Mouse (Mus musculus) spleen, adult 2 months (tissue): ENCODE results near the gene Wdr91. TPM values are rescaled to one million over a fixed set of nuclear protein-coding genes. Genes with fewer than 3 reads are reported as not detected.
A peak's percentile ranks its signal among the peaks of the same experiment; 100 is the strongest.

Experiments
- DNase-seq, 2 experiments: peaks; one replicate each; pipeline versions ENCODE4 v3.0.0 to v3.0.0-alpha.2; 2012 to 2021; ENCODE audit warnings: low spot score in 2 of 2, low read depth in 1 of 2
- H3K27ac ChIP-seq: fragments of 200-500 bp; 2 replicates; pipeline ENCODE4 v1.5.1; 2012; ENCODE audit warnings: low read length, inconsistent platforms; ENCODE audit not compliant: insufficient read depth
- H3K27me3 ChIP-seq: fragments of 200-500 bp; 2 replicates; pipeline ENCODE4 v1.6.1; 2012; ENCODE audit warnings: mild to moderate bottlenecking, moderate library complexity, low read length, inconsistent platforms; ENCODE audit not compliant: control insufficient read depth, insufficient read depth
- H3K36me3 ChIP-seq: fragments of 200-500 bp; 2 replicates; pipeline ENCODE4 v1.6.1; 2012; ENCODE audit warnings: mild to moderate bottlenecking, low read length, inconsistent platforms; ENCODE audit not compliant: control insufficient read depth, insufficient read depth
- H3K4me1 ChIP-seq: fragments of 200-500 bp; 2 replicates; pipeline ENCODE4 v1.6.1; 2011; ENCODE audit warnings: inconsistent platforms; ENCODE audit not compliant: control insufficient read depth, insufficient read depth, insufficient read length
- H3K4me3 ChIP-seq: fragments of 200-500 bp; 2 replicates; pipeline ENCODE4 v1.5.1; 2011; ENCODE audit warnings: mild to moderate bottlenecking, inconsistent platforms; ENCODE audit not compliant: insufficient read depth, insufficient read length; ENCODE audit errors: extremely low read depth
- CTCF ChIP-seq: fragments of 200-500 bp; IDR thresholded peaks from 2 replicates; pipeline ENCODE4 v1.5.1; 2011; ENCODE audit warnings: mild to moderate bottlenecking, inconsistent platforms; ENCODE audit not compliant: insufficient read depth, insufficient read length, insufficient replicate concordance; ENCODE audit errors: extremely low read depth
- POLR2A ChIP-seq: fragments of 200-500 bp; IDR thresholded peaks from 2 replicates; pipeline ENCODE4 v1.6.1; 2011; ENCODE audit warnings: low read depth, low read length, inconsistent platforms
- WGBS: fragments of 180-500 bp; shearing (Covaris S2); methylation state at CpG from one replicate; pipeline ENCODE4 v1.1.7; 2018; 5-methylcytosine and 5-hydroxymethylcytosine counted together
- polyA plus RNA-seq: library from polyadenylated mRNA; depleted of rRNA; stranded (reverse); fragments of >200 nt; gene quantifications from 2 replicates; pipeline ENCODE4 v1.2.3, GENCODE M21; 2012

The Wdr91 gene
- polyA plus RNA-seq, 1 experiment = 32.9 TPM

- no peak overlapping the region for H3K27ac ChIP-seq
- peaks cover 14% of the 10 kb centered on the region for H3K4me1 ChIP-seq
- H3K4me3 ChIP-seq = no peak overlapping the region
- H3K27me3 ChIP-seq = no peaks in the 10 kb centered on the region
- TF ChIP-seq CTCF (no peak), POLR2A (no peak)
- WGBS = 78% methylated on average over 2 of the region's 2 CpGs
- no peak for DNase-seq
- H3K36me3 ChIP-seq = peaks cover 21% of the 10 kb centered on the region
Measured at GRCm38 (mm10) chr6:34907121-34907614, 3.5 kb downstream of the Wdr91 start.

GRCm38 (mm10) chr6:34906661-34907060 lies 4.0 kb downstream of the Wdr91 start:
- peaks cover 21% of the 10 kb centered on the region for H3K36me3 ChIP-seq
- TF ChIP-seq CTCF = no peak
- no peak for TF ChIP-seq POLR2A
- H3K27ac ChIP-seq = no peak overlapping the region
- H3K4me1 ChIP-seq = peaks cover 19% of the 10 kb centered on the region
- H3K4me3 ChIP-seq = no peak overlapping the region
- H3K27me3 ChIP-seq = no peaks in the 10 kb centered on the region
- WGBS = 90% methylated on average over 4 of the region's 4 CpGs
- no peak for DNase-seq

- no peak for DNase-seq
- Histone ChIP-seq H3K27me3 (no peaks in the 10 kb centered on the region), H3K27ac (no peak overlapping the region), H3K4me3 (no peak overlapping the region), H3K36me3 (peaks cover 21% of the 10 kb centered on the region), H3K4me1 (peaks cover 19% of the 10 kb centered on the region)
- TF ChIP-seq POLR2A = no peak
- no peak for TF ChIP-seq CTCF
- 83% methylated on average over 2 of the region's 2 CpGs for WGBS
Measured at GRCm38 (mm10) chr6:34906125-34906524, 4.6 kb downstream of the Wdr91 start.

- TF ChIP-seq POLR2A (no peak), CTCF (no peak)
- DNase-seq = no peak
- WGBS = 91% methylated on average over 6 of the region's 6 CpGs
- H3K4me3 ChIP-seq = no peak overlapping the region
- no peaks in the 10 kb centered on the region for H3K27me3 ChIP-seq
- no peak overlapping the region for H3K27ac ChIP-seq
- peaks cover 14% of the 10 kb centered on the region; the same call in 1 of the 2 replicates for H3K4me1 ChIP-seq
- H3K36me3 ChIP-seq = peaks cover 27% of the 10 kb centered on the region
Measured at GRCm38 (mm10) chr6:34904361-34904760, 6.3 kb downstream of the Wdr91 start.

GRCm38 (mm10) chr6:34903851-34904250 lies 6.8 kb downstream of the Wdr91 start:
- no peaks in the 10 kb centered on the region for H3K27me3 ChIP-seq
- H3K4me1 ChIP-seq = peaks cover 14% of the 10 kb centered on the region; the same call in 1 of the 2 replicates
- no peak for DNase-seq
- TF ChIP-seq CTCF (no peak), POLR2A (no peak)
- no peak overlapping the region for H3K27ac ChIP-seq
- peaks cover 31% of the 10 kb centered on the region for H3K36me3 ChIP-seq
- 85% methylated on average over 10 of the region's 10 CpGs for WGBS
- H3K4me3 ChIP-seq = no peak overlapping the region

- peaks cover 14% of the 10 kb centered on the region; the same call in 1 of the 2 replicates for H3K4me1 ChIP-seq
- no peak overlapping the region for H3K4me3 ChIP-seq
- peaks cover 31% of the 10 kb centered on the region for H3K36me3 ChIP-seq
- WGBS = 87% methylated on average over 5 of the region's 5 CpGs
- H3K27me3 ChIP-seq = no peaks in the 10 kb centered on the region
- H3K27ac ChIP-seq = no peak overlapping the region
- no peak for DNase-seq
- no peak for TF ChIP-seq POLR2A
- no peak for TF ChIP-seq CTCF
Measured at GRCm38 (mm10) chr6:34903441-34903840, 7.2 kb downstream of the Wdr91 start.

- H3K27me3 ChIP-seq = no peaks in the 10 kb centered on the region
- H3K27ac ChIP-seq = peak overlapping the region; percentile 89; the same call in 1 of the 2 replicates
- no peak for TF ChIP-seq CTCF
- TF ChIP-seq POLR2A = no peak
- peaks cover 14% of the 10 kb centered on the region; the same call in 1 of the 2 replicates for H3K4me1 ChIP-seq
- 0 out of 2 replicates have a peak overlapping the region, but pooled peaks have one; percentile 3 for H3K4me3 ChIP-seq
- peaks cover 29% of the 10 kb centered on the region for H3K36me3 ChIP-seq
- no peak for DNase-seq
- 86% methylated on average over 7 of the region's 7 CpGs for WGBS
Measured at GRCm38 (mm10) chr6:34902578-34902977, 8.1 kb downstream of the Wdr91 start.
